Mouse (Mus musculus) ES-Bruce4 (cell line): ENCODE measurements around the gene C5ar2.

ENCODE experiments used
- EP300 ChIP-seq: IDR thresholded peaks from 2 replicates; pipeline ENCODE4 v1.6.1; 2011; ENCODE audit warnings: low read depth, low read length; ENCODE audit not compliant: insufficient read depth
- POLR2A ChIP-seq: IDR thresholded peaks from one replicate; pipeline ENCODE4 v1.8.1; 2011; ENCODE audit warnings: low read length; ENCODE audit not compliant: insufficient read depth

DNA sequence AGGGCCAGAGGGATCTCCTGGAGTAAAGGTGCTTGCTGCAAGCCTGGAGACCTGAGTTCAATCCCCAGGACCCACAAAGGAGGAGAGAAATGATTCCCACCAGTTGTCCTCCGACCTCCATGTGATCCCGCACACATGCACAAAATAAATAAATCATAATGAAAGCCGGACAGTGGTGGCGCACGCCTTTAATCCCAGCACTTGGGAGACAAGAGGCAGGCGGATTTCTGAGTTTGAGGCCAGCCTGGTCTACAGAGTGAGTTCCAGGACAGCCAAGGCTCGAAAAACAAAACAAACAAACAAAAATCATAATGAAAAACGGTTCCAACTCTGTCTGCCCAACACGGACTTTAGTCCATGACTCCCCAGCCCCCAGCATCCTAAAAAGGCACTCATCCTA lies 41.0 kb upstream of the C5ar2 start:
- TF ChIP-seq POLR2A = no peak
- no peak for TF ChIP-seq EP300
